Mouse (Mus musculus): Measurements from ENCODE around the gene Prl8a9. TPM values are rescaled to one million over a fixed set of nuclear protein-coding genes. Genes with fewer than 3 reads are reported as not detected.

Gene Prl8a9
- total RNA-seq (2012; rRNA removed) (not detected in 2 replicates), polyA plus RNA-seq (2012; ENCODE audit: insufficient read depth in 1 of 2, insufficient read length in 2 of 2, low read depth in 1 of 2, low replicate concordance in 2 of 2, missing spikeins in 1 of 2) (not detected)

DNA sequence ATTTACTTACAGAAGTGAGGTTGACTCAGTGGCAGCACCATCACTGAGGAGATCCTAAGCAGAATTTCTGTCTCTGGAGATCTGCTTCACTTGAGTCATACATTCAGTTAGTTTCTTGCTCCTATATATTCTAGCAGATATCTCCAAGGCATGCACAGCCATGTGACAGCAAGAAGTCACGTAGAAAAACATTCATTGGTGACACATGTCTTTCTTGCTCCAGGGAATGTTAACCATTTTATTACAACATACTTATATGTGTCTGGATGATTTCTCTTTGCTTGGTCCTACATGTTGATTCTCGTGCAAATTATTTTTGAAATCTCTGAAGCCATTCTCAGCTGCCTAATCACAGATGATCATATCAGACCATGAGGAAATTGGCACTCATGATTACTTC is at the start of gene Prl8a9:
TSS of gene Prl8a9 (minus strand) at position 101 of the 400 bp plus-strand sequence.
- H3K36me3 ChIP-seq (ENCODE audit: control insufficient read depth in 1 of 2, insufficient read depth in 2 of 2, low read length in 2 of 2): no peaks in the 10 kb centered on the region

DNA sequence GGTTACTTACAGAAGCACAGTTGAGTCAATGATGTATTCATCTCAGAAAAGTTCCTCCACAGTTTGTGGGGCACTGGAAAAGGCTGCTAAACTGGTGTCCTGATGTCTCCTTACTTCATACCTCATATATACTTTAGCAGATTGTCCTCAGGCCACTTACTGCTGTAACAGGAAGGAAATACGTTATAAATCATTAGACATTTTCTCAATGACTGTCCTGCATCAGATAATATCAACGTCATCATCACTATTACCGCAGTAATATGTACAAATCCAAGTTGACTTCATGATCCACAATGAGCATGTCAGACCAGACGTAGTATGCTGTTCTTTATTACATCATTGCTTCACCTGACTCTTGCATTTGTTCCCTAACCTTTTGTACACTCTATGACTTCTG is 46.1 kb upstream of the Prl8a9 start, which contains the start of gene Prl7b1:
TSS of gene Prl7b1 (minus strand) at position 101 of the 400 bp plus-strand sequence.
- DNase-seq (ENCODE audit: low read depth, low spot score): no peak
- TF ChIP-seq UBTF (IDR thresholded peaks at IDR 0.05; ENCODE audit: borderline replicate concordance, insufficient read depth, low read depth, low read length): no peak
- no peak for TF ChIP-seq TBP (IDR thresholded peaks at IDR 0.05; ENCODE audit: low read depth, low read length)
- no peak for TF ChIP-seq RCOR1 (IDR thresholded peaks at IDR 0.05; ENCODE audit: low read depth, low read length)
- no peak for TF ChIP-seq NELFE (IDR thresholded peaks at IDR 0.05; ENCODE audit: low read depth, low read length)
- TF ChIP-seq ETS1 (IDR thresholded peaks at IDR 0.05; ENCODE audit: low read depth, low read length): no peak
- no peak for TF ChIP-seq CHD2 (IDR thresholded peaks at IDR 0.05; ENCODE audit: low read length)
- TF ChIP-seq GATA1 (IDR thresholded peaks at IDR 0.05; ENCODE audit: low read depth, low read length): no peak
- TF ChIP-seq MYB (IDR thresholded peaks at IDR 0.05; ENCODE audit: low read depth, low read length): no peak
- no peak for TF ChIP-seq SMC3 (IDR thresholded peaks at IDR 0.05; ENCODE audit: low read depth, low read length)
- TF ChIP-seq KAT2A (conservative IDR thresholded peaks at IDR 0.05; ENCODE audit: low read depth, low read length): no peak
- TF ChIP-seq SIN3A (IDR thresholded peaks at IDR 0.05; ENCODE audit: low read length): no peak
- no peak for TF ChIP-seq CTCF (IDR thresholded peaks at IDR 0.05 in 2 of 3, conservative IDR thresholded peaks at IDR 0.05 in 1 of 3; ENCODE audit: control insufficient read depth in 1 of 3, insufficient read depth in 1 of 3, low read depth in 2 of 3, low read length in 3 of 3, poor library complexity in 1 of 3, severe bottlenecking in 1 of 3)
- TF ChIP-seq POLR2A (IDR thresholded peaks at IDR 0.05; ENCODE audit: control insufficient read depth in 1 of 2, insufficient read depth in 1 of 2, low read depth in 1 of 2, low read length in 2 of 2, poor library complexity in 1 of 2): no peak
- H3K9ac ChIP-seq (ENCODE audit: control insufficient read depth, low read depth, low read length, poor library complexity, severe bottlenecking): no peak within 1 kb of the TSS
- no peaks in the 10 kb centered on the region for H3K27me3 ChIP-seq (ENCODE audit: control insufficient read depth in 1 of 2, insufficient read depth in 2 of 2, low read length in 2 of 2)
- H3K27ac ChIP-seq (ENCODE audit: control insufficient read depth, low read depth, low read length): no peak within 1 kb of the TSS
- no peaks in the 10 kb centered on the region for H3K36me3 ChIP-seq (ENCODE audit: control insufficient read depth in 1 of 2, insufficient read depth in 2 of 2, low read length in 2 of 2)
- no peaks in the 10 kb centered on the region for H3K4me1 ChIP-seq (ENCODE audit: control insufficient read depth in 1 of 2, insufficient read depth in 2 of 2, low read length in 2 of 2)
- H3K9me3 ChIP-seq (replicated peaks; ENCODE audit: insufficient read depth, low read length): no peaks in the 10 kb centered on the region
- no peaks in the 10 kb centered on the region for H3K79me2 ChIP-seq (ENCODE audit: control insufficient read depth, insufficient read depth, low read length, poor library complexity)
- no peak within 1 kb of the TSS for H3K4me3 ChIP-seq (ENCODE audit: control insufficient read depth in 1 of 2, insufficient read depth in 1 of 2, low read depth in 2 of 2, low read length in 2 of 2)

More for the DNA sequence above, at the start of gene Prl8a9:
- H3K4me3 ChIP-seq (ENCODE audit: control insufficient read depth in 1 of 2, insufficient read depth in 1 of 2, low read depth in 2 of 2, low read length in 2 of 2): no peak within 1 kb of the TSS
- no peaks in the 10 kb centered on the region for H3K4me1 ChIP-seq (ENCODE audit: control insufficient read depth in 1 of 2, insufficient read depth in 2 of 2, low read length in 2 of 2)
- no peaks in the 10 kb centered on the region for H3K79me2 ChIP-seq (ENCODE audit: control insufficient read depth, insufficient read depth, low read length, poor library complexity)
- no peak within 1 kb of the TSS for H3K27ac ChIP-seq (ENCODE audit: control insufficient read depth, low read depth, low read length)
- no peak within 1 kb of the TSS for H3K9ac ChIP-seq (ENCODE audit: control insufficient read depth, low read depth, low read length, poor library complexity, severe bottlenecking)
- no peaks in the 10 kb centered on the region for H3K9me3 ChIP-seq (replicated peaks; ENCODE audit: insufficient read depth, low read length)
- no peak for TF ChIP-seq NRF1 (IDR thresholded peaks at IDR 0.05; ENCODE audit: insufficient read depth, low read depth, low read length, poor library complexity, severe bottlenecking)
- no peak for TF ChIP-seq TBP (IDR thresholded peaks at IDR 0.05; ENCODE audit: low read depth, low read length)
- TF ChIP-seq RAD21 (IDR thresholded peaks at IDR 0.05; ENCODE audit: low read depth, low read length): no peak
- no peak for TF ChIP-seq ZC3H11A (IDR thresholded peaks at IDR 0.05; ENCODE audit: low read depth, low read length)
- no peak for TF ChIP-seq ZMIZ1 (IDR thresholded peaks at IDR 0.05; ENCODE audit: low read depth, low read length)
- TF ChIP-seq CHD1 (IDR thresholded peaks at IDR 0.05; ENCODE audit: low read depth, low read length): no peak
- no peak for TF ChIP-seq ETS1 (IDR thresholded peaks at IDR 0.05; ENCODE audit: low read depth, low read length)
- no peak for TF ChIP-seq SMC3 (IDR thresholded peaks at IDR 0.05; ENCODE audit: low read depth, low read length)
- no peak for TF ChIP-seq MYB (IDR thresholded peaks at IDR 0.05; ENCODE audit: low read depth, low read length)
- no peak for TF ChIP-seq TAL1 (IDR thresholded peaks at IDR 0.05; ENCODE audit: low read length)
- no peak for TF ChIP-seq POLR2AphosphoS2 (IDR thresholded peaks at IDR 0.05; ENCODE audit: low read length)
- no peak for TF ChIP-seq MXI1 (IDR thresholded peaks at IDR 0.05; ENCODE audit: low read depth, low read length)
- TF ChIP-seq MAX (IDR thresholded peaks at IDR 0.05; ENCODE audit: low read length): no peak
- no peak for TF ChIP-seq ZNF384 (IDR thresholded peaks at IDR 0.05; ENCODE audit: low read depth, low read length)
- TF ChIP-seq GABPA (IDR thresholded peaks at IDR 0.05; ENCODE audit: low read depth, low read length): no peak
- no peak for TF ChIP-seq JUND (IDR thresholded peaks at IDR 0.05; ENCODE audit: low read depth, low read length)
- no peak for TF ChIP-seq ELF1 (IDR thresholded peaks at IDR 0.05; ENCODE audit: low read depth, low read length)
- no peak for TF ChIP-seq E2F4 (IDR thresholded peaks at IDR 0.05; ENCODE audit: borderline replicate concordance, low read depth, low read length)
- no peak for TF ChIP-seq NELFE (IDR thresholded peaks at IDR 0.05; ENCODE audit: low read depth, low read length)
- TF ChIP-seq KAT2A (conservative IDR thresholded peaks at IDR 0.05; ENCODE audit: low read depth, low read length): no peak
- H3K27me3 ChIP-seq (ENCODE audit: control insufficient read depth in 1 of 2, insufficient read depth in 2 of 2, low read length in 2 of 2): no peaks in the 10 kb centered on the region
- no peak for DNase-seq (ENCODE audit: low read depth, low spot score)

Data from MEL (cell line).